Mouse (Mus musculus) urinary bladder, postnatal 10 days (tissue): ENCODE data around the gene Lrrk1.

Experiments
- DNase-seq: peaks from one replicate; pipeline ENCODE4 v3.0.0; 2022; ENCODE audit warnings: low spot score

Lrrk1 gene

DNA sequence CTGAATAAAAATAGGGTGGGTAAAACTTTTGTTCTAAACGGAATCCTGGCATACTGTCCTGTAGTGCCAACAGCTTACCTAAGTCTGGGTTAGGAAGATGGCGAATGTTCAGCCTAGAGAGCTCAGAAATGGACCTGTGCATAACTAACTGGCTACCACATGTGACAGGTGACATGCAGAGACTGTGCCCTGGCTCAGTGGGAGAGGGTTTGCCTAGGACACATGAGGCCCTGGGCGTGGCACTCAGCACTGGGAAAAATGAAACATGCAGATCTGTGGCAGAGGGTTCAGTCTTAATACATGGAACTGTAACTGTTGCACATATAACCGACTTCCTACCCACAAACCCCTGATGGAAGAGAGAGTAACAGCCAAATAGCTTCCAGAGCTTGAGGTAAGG, 204.1 kb downstream of the Lrrk1 start:
- no peak for DNase-seq

DNA sequence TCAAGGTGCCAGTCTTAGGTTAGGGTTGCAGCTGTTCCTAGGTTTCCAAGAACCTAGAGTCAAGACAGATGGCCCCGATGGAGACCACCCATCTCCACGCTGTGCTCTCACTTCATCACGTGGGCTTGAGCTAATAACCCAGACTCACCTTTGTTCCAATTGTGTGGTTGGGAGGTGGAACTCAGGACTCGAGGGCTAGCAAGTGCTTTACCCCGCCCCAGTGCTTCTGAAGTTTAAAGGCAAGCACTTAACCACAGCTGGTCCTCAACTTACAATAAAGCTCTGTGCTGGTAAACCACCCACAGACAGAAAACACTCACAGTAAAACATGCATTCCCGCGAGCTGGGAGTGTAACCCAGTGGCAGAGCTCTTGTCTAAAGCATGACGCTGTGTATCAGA, 204.7 kb downstream of the Lrrk1 start:
- no peak for DNase-seq

DNA sequence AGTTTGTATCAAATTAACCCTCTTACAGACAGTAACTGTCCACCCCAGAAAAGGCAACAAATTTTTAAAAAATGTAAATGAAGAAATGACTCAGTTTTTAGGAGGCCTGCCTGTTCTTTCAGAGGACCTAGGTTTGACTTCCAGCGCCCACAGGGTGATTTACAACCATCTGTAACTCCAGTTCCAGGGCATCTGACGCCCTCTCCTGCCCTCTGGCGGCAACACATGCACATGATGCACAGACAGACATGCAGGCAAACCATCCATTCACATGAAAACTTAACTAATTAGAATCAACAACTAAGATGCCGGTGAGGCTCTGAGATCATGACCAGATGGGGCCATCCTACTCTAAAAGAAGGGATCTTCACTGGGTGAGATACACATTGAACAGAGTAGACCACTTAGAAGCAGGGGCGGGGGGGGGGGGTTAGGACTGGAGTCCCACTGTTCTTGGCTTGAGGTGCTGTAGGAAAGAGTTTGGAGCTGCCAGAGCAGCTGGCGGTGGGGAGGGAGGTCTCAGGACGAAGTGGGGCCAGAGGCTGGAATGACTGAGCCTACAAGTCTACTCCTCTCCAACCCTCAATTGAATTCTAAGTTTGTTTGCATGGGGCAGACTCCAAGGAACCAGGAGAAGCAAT, 206.0 kb downstream of the Lrrk1 start:
- DNase-seq: no peak

GRCm38 (mm10) chr7:66180711-66181365, 207.3 kb downstream of the Lrrk1 start:
- DNase-seq: no peak

DNA sequence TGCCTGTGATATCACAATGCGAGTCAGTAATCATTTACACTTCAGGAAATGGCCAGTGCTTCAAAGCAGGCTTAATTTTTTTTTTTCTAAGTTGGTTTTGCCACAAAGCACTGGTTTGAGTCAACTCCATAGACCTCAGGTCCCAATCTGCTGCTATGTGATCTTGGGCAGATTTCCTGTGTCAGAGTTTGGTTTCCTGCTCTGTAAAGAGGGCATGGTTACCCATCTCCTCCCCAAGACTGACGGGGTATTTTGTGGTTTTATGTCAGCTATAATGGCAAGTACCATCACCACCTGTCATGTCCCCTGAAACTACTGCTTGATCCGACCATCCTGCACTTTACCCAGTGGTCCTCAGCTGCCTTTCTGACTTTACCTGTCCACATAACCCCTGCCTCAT, 207.9 kb downstream of the Lrrk1 start:
- DNase-seq: no peak

- DNase-seq: no peak
Measured at GRCm38 (mm10) chr7:66179711-66180110, 208.4 kb downstream of the Lrrk1 start.

DNA sequence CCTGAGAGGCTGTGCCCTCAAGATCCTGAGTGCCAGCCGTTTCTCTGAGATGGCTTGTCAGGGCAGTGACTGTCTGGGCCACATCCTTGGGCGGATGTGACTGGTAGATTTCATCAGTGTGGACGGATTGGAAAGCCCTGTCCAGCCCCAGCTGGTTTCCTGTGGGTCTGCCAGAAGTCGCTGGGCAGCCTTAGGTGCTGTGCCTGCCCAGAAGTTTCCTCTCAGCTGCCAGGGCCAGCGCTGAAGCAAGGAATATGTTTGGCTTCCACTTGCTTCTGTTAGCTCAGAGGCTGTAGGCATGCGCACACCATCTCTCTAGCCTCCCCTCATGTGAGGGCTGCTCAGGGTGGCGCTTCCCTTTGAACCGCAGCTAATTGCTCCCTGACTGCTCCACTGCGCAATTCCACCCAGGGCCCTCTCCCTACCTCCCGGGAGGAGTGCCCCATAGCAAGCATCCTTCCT, 209.0 kb downstream of the Lrrk1 start:
- DNase-seq: no peak

GRCm38 (mm10) chr7:66178101-66178500, 210.0 kb downstream of the Lrrk1 start:
- no peak for DNase-seq

DNA sequence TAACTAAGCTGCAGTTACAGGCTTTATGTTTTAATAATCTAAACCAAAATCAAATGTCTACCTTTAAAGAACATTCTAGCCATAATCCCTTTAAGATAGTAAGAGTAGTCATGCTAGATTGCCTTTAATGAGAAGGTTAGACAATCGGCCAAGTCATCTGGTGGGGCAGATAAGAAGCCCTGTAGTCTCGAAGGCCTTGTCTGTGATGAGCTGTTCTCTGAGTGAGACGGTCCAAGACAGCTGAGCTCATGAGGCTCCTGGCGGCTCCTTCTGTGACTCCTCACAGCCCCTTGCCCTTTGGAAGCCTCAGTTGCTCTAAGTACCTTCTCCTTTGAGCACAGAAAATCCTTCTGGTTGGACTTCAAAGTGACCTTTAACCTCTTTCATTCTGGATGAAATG, 211.2 kb downstream of the Lrrk1 start:
- DNase-seq: no peak
